Comparison of ENCODE assay signal across 17 mouse cellular contexts in the genomic region with DNA sequence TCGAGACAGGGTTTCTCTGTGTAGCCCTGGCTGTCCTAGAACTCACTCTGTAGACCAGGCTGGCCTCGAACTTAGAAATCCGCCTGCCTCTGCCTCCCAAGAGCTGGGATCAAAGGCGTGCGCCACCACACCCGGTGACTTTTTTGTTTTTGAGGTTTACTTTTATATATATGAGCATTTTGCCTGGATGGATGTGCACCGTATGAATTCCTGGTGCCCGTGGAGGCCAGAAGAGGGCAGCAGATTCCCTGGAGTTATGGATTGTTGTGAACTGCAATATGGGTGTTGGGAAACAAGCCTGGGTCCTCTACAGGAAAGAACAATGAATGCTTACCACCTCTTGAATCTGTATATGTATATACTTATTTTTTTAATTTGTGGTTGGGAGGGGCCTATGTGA. TPM values are rescaled to one million over a fixed set of nuclear protein-coding genes. Genes with fewer than 3 reads are reported as not detected.
DNase-seq lines count a peak whose midpoint lies in the region; ATAC-seq and TF ChIP-seq lines count a peak whose summit lies in the region.
"Had no signal": no experiment of that assay in that cellular context is flagged by ENCODE, and none has a peak within 500 bp of the region (broad histone marks: within the 10 kb centered on the region; RNA-seq: fewer than 3 reads in every experiment).

No protein-coding gene starts in this region.

- H3K27me3 ChIP-seq in MEL (ENCODE audit: control insufficient read depth in 1 of 2, insufficient read depth in 2 of 2, low read length in 2 of 2) = no peaks in the 10 kb centered on the region
- no peaks in the 10 kb centered on the region for H3K27me3 ChIP-seq in lung, postnatal 0 days (replicated peaks; ENCODE audit: insufficient read depth, low read length)
- H3K27me3 ChIP-seq: intestine, embryonic 15.5 days; limb, embryonic 15.5 days; midbrain, embryonic 12.5 days; neural tube, embryonic 13.5 days had no signal

- H3K4me2 ChIP-seq in lung, postnatal 0 days (replicated peaks; ENCODE audit: low read depth, low read length) = no peak overlapping the region
- H3K4me2 ChIP-seq: intestine, embryonic 15.5 days; limb, embryonic 15.5 days; midbrain, embryonic 12.5 days; neural tube, embryonic 13.5 days had no signal

- no peaks in the 10 kb centered on the region for H3K9me3 ChIP-seq in MEL (replicated peaks; ENCODE audit: insufficient read depth, low read length)
- no peaks in the 10 kb centered on the region for H3K9me3 ChIP-seq in lung, postnatal 0 days (ENCODE audit: low read length)
- H3K9me3 ChIP-seq: intestine, embryonic 15.5 days; limb, embryonic 15.5 days; midbrain, embryonic 12.5 days; neural tube, embryonic 13.5 days had no signal

- peak; percentile 30 for DNase-seq in adrenal gland, postnatal 25 days
- DNase-seq in adrenal gland, adult 2 months = no peak
- DNase-seq in kidney, adult 9 months = peak; percentile 47
- no peak for DNase-seq in kidney, adult 18-20 months
- peak; percentile 37 for DNase-seq in MEL (ENCODE audit: low read depth, low spot score)
- DNase-seq in lung, postnatal 0 days (ENCODE audit: low spot score) = peak; percentile 61
- no peak for DNase-seq in cerebellum, adult 11 months
- DNase-seq in frontal cortex, adult 2 months (ENCODE audit: extremely low spot score in 1 of 2, low spot score in 1 of 2) = no peak
- DNase-seq: cerebellum, postnatal 10 days; gastrocnemius, postnatal 14 days; heart, postnatal 10 days; right cerebral cortex, postnatal 14 days had no signal

- peak; percentile 13 for TF ChIP-seq RAD21 in MEL (IDR thresholded peaks at IDR 0.05; ENCODE audit: low read depth, low read length)

- no peaks in the 10 kb centered on the region for H3K79me2 ChIP-seq in MEL (ENCODE audit: control insufficient read depth, insufficient read depth, low read length, poor library complexity)

- H3K4me1 ChIP-seq in MEL (ENCODE audit: control insufficient read depth in 1 of 2, insufficient read depth in 2 of 2, low read length in 2 of 2) = peaks cover 13 to 30% of the 10 kb centered on the region in 2 experiments; a peak in 3 of 4 replicates
- peaks cover 24% of the 10 kb centered on the region; the same call in 1 of the 2 replicates for H3K4me1 ChIP-seq in lung, postnatal 0 days (ENCODE audit: insufficient read depth, low read depth, low read length)

- no peak overlapping the region for H3K27ac ChIP-seq in MEL (ENCODE audit: control insufficient read depth, low read depth, low read length)
- no peak overlapping the region for H3K27ac ChIP-seq in lung, postnatal 0 days (ENCODE audit: low read length)
- H3K27ac ChIP-seq: intestine, embryonic 15.5 days; limb, embryonic 15.5 days; midbrain, embryonic 12.5 days; neural tube, embryonic 13.5 days had no signal

- H3K4me3 ChIP-seq in MEL (ENCODE audit: control insufficient read depth in 1 of 2, insufficient read depth in 1 of 2, low read depth in 2 of 2, low read length in 2 of 2) = no peak overlapping the region
- no peak overlapping the region for H3K4me3 ChIP-seq in lung, postnatal 0 days (ENCODE audit: low read depth, low read length)
- H3K4me3 ChIP-seq: intestine, embryonic 15.5 days; limb, embryonic 15.5 days; midbrain, embryonic 12.5 days; neural tube, embryonic 13.5 days had no signal

- no peak overlapping the region for H3K9ac ChIP-seq in MEL (ENCODE audit: control insufficient read depth, low read depth, low read length, poor library complexity, severe bottlenecking)
- H3K9ac ChIP-seq in lung, postnatal 0 days (replicated peaks; ENCODE audit: low read depth) = no peak overlapping the region
- H3K9ac ChIP-seq: intestine, embryonic 15.5 days; limb, embryonic 15.5 days; midbrain, embryonic 12.5 days; neural tube, embryonic 13.5 days had no signal

- peak in 2 of 3 experiments; percentile 39 to 40; a peak in 4 of 6 replicates for TF ChIP-seq CTCF in MEL (IDR thresholded peaks at IDR 0.05 in 2 of 3, conservative IDR thresholded peaks at IDR 0.05 in 1 of 3; ENCODE audit: control insufficient read depth in 1 of 3, insufficient read depth in 1 of 3, low read depth in 2 of 3, low read length in 3 of 3, poor library complexity in 1 of 3, severe bottlenecking in 1 of 3)
- TF ChIP-seq CTCF in lung, postnatal 0 days (IDR thresholded peaks at IDR 0.05) = peak; percentile 71

- TF ChIP-seq EP300 in MEL (IDR thresholded peaks at IDR 0.05; ENCODE audit: low read depth in 1 of 2, low read length in 2 of 2) = no peak
- TF ChIP-seq EP300 in lung, postnatal 0 days (IDR thresholded peaks at IDR 0.05) = no peak; the same call in 1 of the 2 replicates

- H3K36me3 ChIP-seq in MEL (ENCODE audit: control insufficient read depth in 1 of 2, insufficient read depth in 2 of 2, low read length in 2 of 2) = peaks cover 0 to 15% of the 10 kb centered on the region in 2 experiments; a peak in 2 of 4 replicates
- no peaks in the 10 kb centered on the region for H3K36me3 ChIP-seq in lung, postnatal 0 days (ENCODE audit: insufficient read depth, low read length)
- H3K36me3 ChIP-seq: intestine, embryonic 15.5 days; midbrain, embryonic 12.5 days; neural tube, embryonic 13.5 days had no signal

- no peak for ATAC-seq in lung, postnatal 0 days
- ATAC-seq: intestine, embryonic 15.5 days had no signal

- WGBS in lung, postnatal 0 days = 71% methylated on average over 8 of the region's 8 CpGs

- no peak for TF ChIP-seq POLR2A in MEL (IDR thresholded peaks at IDR 0.05; ENCODE audit: control insufficient read depth in 1 of 2, insufficient read depth in 1 of 2, low read depth in 1 of 2, low read length in 2 of 2, poor library complexity in 1 of 2)

TF ChIP-seq in MEL, 35 proteins besides CTCF, POLR2A, EP300 and RAD21 (continues in another document):
- TF ChIP-seq NRF1 (IDR thresholded peaks at IDR 0.05; ENCODE audit: insufficient read depth, low read depth, low read length, poor library complexity, severe bottlenecking) (no peak), ELF1 (IDR thresholded peaks at IDR 0.05; ENCODE audit: low read depth, low read length) (no peak), MAFK (IDR thresholded peaks at IDR 0.05; ENCODE audit: borderline replicate concordance, low read depth, low read length) (no peak), SIN3A (IDR thresholded peaks at IDR 0.05; ENCODE audit: low read length) (no peak), MYB (IDR thresholded peaks at IDR 0.05; ENCODE audit: low read depth, low read length) (no peak), ZNF384 (IDR thresholded peaks at IDR 0.05; ENCODE audit: low read depth, low read length) (no peak), POLR2AphosphoS5 (IDR thresholded peaks at IDR 0.05; ENCODE audit: borderline replicate concordance, low read depth, low read length) (no peak), GABPA (IDR thresholded peaks at IDR 0.05; ENCODE audit: low read depth, low read length) (no peak), TCF12 (IDR thresholded peaks at IDR 0.05; ENCODE audit: low read depth, low read length) (no peak), BHLHE40 (IDR thresholded peaks at IDR 0.05; ENCODE audit: borderline replicate concordance, low read depth, low read length) (no peak), MAZ (IDR thresholded peaks at IDR 0.05; ENCODE audit: low read depth, low read length) (no peak)

RNA-seq across cellular contexts. Expression of a gene that starts 2.4 kb away (rescaled TPM):
- total RNA-seq in adrenal gland, postnatal 25 days (2021) = 62.3 and 66.9 TPM in 2 replicates
- 10 to 100 TPM; 76.9 to 98.1 TPM for total RNA-seq in adrenal gland, adult 2 months (2021)
- polyA plus RNA-seq in adrenal gland, adult 2 months (2012; rRNA removed) = 138 and 165 TPM in 2 replicates
- 6.9 TPM in 2 replicates for total RNA-seq in MEL (2012; rRNA removed)
- polyA plus RNA-seq in MEL (2012; ENCODE audit: insufficient read depth in 1 of 2, insufficient read length in 2 of 2, low read depth in 1 of 2, low replicate concordance in 2 of 2, missing spikeins in 1 of 2) = 10 to 100 TPM in 1 of 2 experiments, not detected in 1; 25.6 TPM
- 113 and 116 TPM in 2 replicates for polyA plus RNA-seq in lung, postnatal 0 days (2015; fragmentation: Nextera tagmentation; extraction: Ambion mirVana)
- 7.6 and 7.7 TPM in 2 replicates for polyA plus RNA-seq in frontal cortex, adult 2 months (2012; rRNA removed)

RNA-seq across cellular contexts. Expression of a gene that starts 18.2 kb away (rescaled TPM):
- 37.2 TPM in 2 replicates for total RNA-seq in adrenal gland, postnatal 25 days (2021)
- total RNA-seq in adrenal gland, adult 2 months (2021) = 10 to 100 TPM; 35.9 to 61.1 TPM
- 103 and 108 TPM in 2 replicates for polyA plus RNA-seq in adrenal gland, adult 2 months (2012; rRNA removed)
- 2.6 and 3.2 TPM in 2 replicates for total RNA-seq in MEL (2012; rRNA removed)
- 1 to 10 TPM in 1 of 2 experiments, not detected in 1; 8.1 TPM for polyA plus RNA-seq in MEL (2012; ENCODE audit: insufficient read depth in 1 of 2, insufficient read length in 2 of 2, low read depth in 1 of 2, low replicate concordance in 2 of 2, missing spikeins in 1 of 2)
- 477 and 507 TPM in 2 replicates for polyA plus RNA-seq in lung, postnatal 0 days (2015; fragmentation: Nextera tagmentation; extraction: Ambion mirVana)
- 22.2 and 23.0 TPM in 2 replicates for polyA plus RNA-seq in frontal cortex, adult 2 months (2012; rRNA removed)

RNA-seq across cellular contexts. Expression of a gene that starts 37.4 kb away (rescaled TPM):
- total RNA-seq in adrenal gland, postnatal 25 days (2021) = 96.1 and 115 TPM in 2 replicates
- 100 to 1,000 TPM; 115 to 143 TPM for total RNA-seq in adrenal gland, adult 2 months (2021)
- 164 and 165 TPM in 2 replicates for polyA plus RNA-seq in adrenal gland, adult 2 months (2012; rRNA removed)
- total RNA-seq in MEL (2012; rRNA removed) = 288 and 294 TPM in 2 replicates
- 100 to 1,000 TPM in 1 of 2 experiments, not detected in 1; 403 TPM for polyA plus RNA-seq in MEL (2012; ENCODE audit: insufficient read depth in 1 of 2, insufficient read length in 2 of 2, low read depth in 1 of 2, low replicate concordance in 2 of 2, missing spikeins in 1 of 2)
- polyA plus RNA-seq in lung, postnatal 0 days (2015; fragmentation: Nextera tagmentation; extraction: Ambion mirVana) = 60.8 and 62.4 TPM in 2 replicates
- polyA plus RNA-seq in frontal cortex, adult 2 months (2012; rRNA removed) = 115 and 118 TPM in 2 replicates

RNA-seq across cellular contexts. Expression of a gene that starts 44.0 kb away (rescaled TPM):
- total RNA-seq in adrenal gland, postnatal 25 days (2021) = 0.55 TPM in 1 of 2 replicates, not detected in the other
- total RNA-seq in adrenal gland, adult 2 months (2021) = not detected
- polyA plus RNA-seq in adrenal gland, adult 2 months (2012; rRNA removed) = 0.60 TPM in 1 of 2 replicates, not detected in the other
- total RNA-seq in MEL (2012; rRNA removed) = not detected in 2 replicates
- not detected for polyA plus RNA-seq in MEL (2012; ENCODE audit: insufficient read depth in 1 of 2, insufficient read length in 2 of 2, low read depth in 1 of 2, low replicate concordance in 2 of 2, missing spikeins in 1 of 2)
- 18.4 and 23.9 TPM in 2 replicates for polyA plus RNA-seq in lung, postnatal 0 days (2015; fragmentation: Nextera tagmentation; extraction: Ambion mirVana)
- not detected in 2 replicates for polyA plus RNA-seq in frontal cortex, adult 2 months (2012; rRNA removed)
- total RNA-seq: gastrocnemius, postnatal 14 days; layer of hippocampus, postnatal 10 days had no signal
- polyA plus RNA-seq: neural tube, embryonic 13.5 days had no signal

RNA-seq across cellular contexts. Expression of a gene that starts 53.7 kb away (rescaled TPM):
- total RNA-seq in adrenal gland, postnatal 25 days (2021) = 714 and 971 TPM in 2 replicates
- total RNA-seq in adrenal gland, adult 2 months (2021) = 1,000 to 10,000 TPM; 1,105 to 1,118 TPM
- 1,670 and 1,938 TPM in 2 replicates for polyA plus RNA-seq in adrenal gland, adult 2 months (2012; rRNA removed)
- 22.6 and 33.3 TPM in 2 replicates for total RNA-seq in MEL (2012; rRNA removed)
- polyA plus RNA-seq in MEL (2012; ENCODE audit: insufficient read depth in 1 of 2, insufficient read length in 2 of 2, low read depth in 1 of 2, low replicate concordance in 2 of 2, missing spikeins in 1 of 2) = 10 to 100 TPM in 1 of 2 experiments, not detected in 1; 61.4 TPM
- 768 and 1,006 TPM in 2 replicates for polyA plus RNA-seq in lung, postnatal 0 days (2015; fragmentation: Nextera tagmentation; extraction: Ambion mirVana)
- 6,067 and 6,377 TPM in 2 replicates for polyA plus RNA-seq in frontal cortex, adult 2 months (2012; rRNA removed)

Comparison
In these comparisons a context has a peak if more than half of its experiments do, and no peak if none do; other contexts are left out.
1. DNase-seq: peak in adrenal gland, postnatal 25 days (single experiment), kidney, adult 9 months (single experiment), MEL (single experiment) and lung, postnatal 0 days (single experiment); none in adrenal gland, adult 2 months (single experiment), kidney, adult 18-20 months (single experiment), cerebellum, adult 11 months (single experiment) and frontal cortex, adult 2 months (0 of 2).